Mouse (Mus musculus): Measurements from ENCODE around the gene Abhd11. TPM values are rescaled to one million over a fixed set of nuclear protein-coding genes. Genes with fewer than 3 reads are reported as not detected.

Gene Abhd11
- total RNA-seq, 4 experiments from 2014 or later: 35.2 to 39.9 (median 36.7) TPM

Other genes starting within 250 kb of the Abhd11 start
- not detected for gene Tmem270, start 102.4 kb upstream of the Abhd11 start, total RNA-seq (2022)
- gene Cldn13, start 93.6 kb upstream of the Abhd11 start, total RNA-seq (2022): not detected
- 10 to 100 TPM in 3 of 4 experiments, 1 to 10 TPM in 1; 9.7 to 11.5 (median 11.1) TPM for gene Mettl27, start 76.8 kb upstream of the Abhd11 start, total RNA-seq (2022)
- gene Cldn4, start 62.2 kb upstream of the Abhd11 start, total RNA-seq (2022): not detected
- gene Cldn3, start 22.9 kb upstream of the Abhd11 start, total RNA-seq (2022): under 1 TPM in 2 of 4 experiments, not detected in 2; 0.50 to 0.93 TPM
- gene Stx1a, start 14.3 kb downstream of the Abhd11 start, total RNA-seq (2022): 100 to 1,000 TPM; 239 to 271 (median 248) TPM
- 10 to 100 TPM; 40.1 to 43.0 (median 42.0) TPM for gene Dnajc30, start 55.0 kb downstream of the Abhd11 start, total RNA-seq (2022)
- gene Bud23, start 55.8 kb downstream of the Abhd11 start, total RNA-seq (2022): 10 to 100 TPM; 39.2 to 51.0 (median 47.5) TPM
- 10 to 100 TPM; 29.0 to 31.4 (median 29.7) TPM for gene Vps37d, start 69.1 kb downstream of the Abhd11 start, total RNA-seq (2022)
- gene Mlxipl, start 80.7 kb downstream of the Abhd11 start, total RNA-seq (2022): 10 to 100 TPM in 1 of 4 experiments, 1 to 10 TPM in 3; 4.8 to 11.3 (median 7.4) TPM
- 10 to 100 TPM; 22.9 to 28.7 (median 27.5) TPM for gene Tbl2, start 140.5 kb downstream of the Abhd11 start, total RNA-seq (2022)
- gene Bcl7b, start 159.1 kb downstream of the Abhd11 start, total RNA-seq (2022): 10 to 100 TPM; 51.9 to 65.5 (median 57.1) TPM
- gene Baz1b, start 178.1 kb downstream of the Abhd11 start, total RNA-seq (2022): 10 to 100 TPM; 69.3 to 77.7 (median 73.6) TPM
- 1 to 10 TPM; 4.3 to 6.5 (median 5.4) TPM for gene Fzd9, start 242.1 kb downstream of the Abhd11 start, total RNA-seq (2022)

Data from left cerebral cortex, adult 8-10 months (tissue).